Mouse (Mus musculus): Measurements from ENCODE around the gene Ephb2. TPM values are rescaled to one million over a fixed set of nuclear protein-coding genes. Genes with fewer than 3 reads are reported as not detected.

The Ephb2 gene
- polyA plus RNA-seq, 1 experiment from 2014 or later: 4.6 TPM

GRCm38 (mm10) chr4:136649480-136650196, 186.2 kb downstream of the Ephb2 start:
- TF ChIP-seq CTCF (IDR thresholded peaks at IDR 0.05; ENCODE audit: low read depth): no peak

GRCm38 (mm10) chr4:136648922-136649479, 186.8 kb downstream of the Ephb2 start:
- H3K4me3 ChIP-seq (replicated peaks; ENCODE audit: low read depth, low read length): no peak overlapping the region
- no peaks in the 10 kb centered on the region for H3K9me3 ChIP-seq (replicated peaks; ENCODE audit: low read length)
- H3K36me3 ChIP-seq (ENCODE audit: insufficient read depth, low read length): no peaks in the 10 kb centered on the region
- H3K4me1 ChIP-seq (replicated peaks; ENCODE audit: insufficient read depth, low read length): 0 out of 2 replicates have a peak, but pooled peaks cover 5% of the 10 kb centered on the region
- peak overlapping the region; percentile 24 for H3K4me2 ChIP-seq (ENCODE audit: low read length)
- WGBS: 4% methylated on average over 11 of the region's 11 CpGs
- DNase-seq (ENCODE audit: low spot score) (peak; percentile 87), ATAC-seq (replicated peaks; ENCODE audit: low FRiP score, low read depth) (peak; percentile 53; the same call in 1 of the 2 replicates)
- H3K27ac ChIP-seq: no peak overlapping the region
- no peak overlapping the region for H3K9ac ChIP-seq (ENCODE audit: low read depth, low read length)
- no peaks in the 10 kb centered on the region for H3K27me3 ChIP-seq (ENCODE audit: insufficient read depth, low read length)
- peak; percentile 96 for TF ChIP-seq CTCF (IDR thresholded peaks at IDR 0.05; ENCODE audit: low read depth)

More at GRCm38 (mm10) chr4:136649480-136650196, 186.2 kb downstream of the Ephb2 start:
- DNase-seq (ENCODE audit: low spot score): peak; percentile 65
- H3K27ac ChIP-seq: no peak overlapping the region
- no peak overlapping the region for H3K9ac ChIP-seq (ENCODE audit: low read depth, low read length)
- H3K4me3 ChIP-seq (replicated peaks; ENCODE audit: low read depth, low read length): no peak overlapping the region
- no peaks in the 10 kb centered on the region for H3K36me3 ChIP-seq (ENCODE audit: insufficient read depth, low read length)
- WGBS: 25% methylated on average over 13 of the region's 13 CpGs
- no peaks in the 10 kb centered on the region for H3K27me3 ChIP-seq (ENCODE audit: insufficient read depth, low read length)
- peak overlapping the region; percentile 24 for H3K4me2 ChIP-seq (ENCODE audit: low read length)
- ATAC-seq (replicated peaks; ENCODE audit: low FRiP score, low read depth): peak; percentile 5; the same call in 1 of the 2 replicates
- 0 out of 2 replicates have a peak, but pooled peaks cover 5% of the 10 kb centered on the region for H3K4me1 ChIP-seq (replicated peaks; ENCODE audit: insufficient read depth, low read length)
- no peaks in the 10 kb centered on the region for H3K9me3 ChIP-seq (replicated peaks; ENCODE audit: low read length)

DNA sequence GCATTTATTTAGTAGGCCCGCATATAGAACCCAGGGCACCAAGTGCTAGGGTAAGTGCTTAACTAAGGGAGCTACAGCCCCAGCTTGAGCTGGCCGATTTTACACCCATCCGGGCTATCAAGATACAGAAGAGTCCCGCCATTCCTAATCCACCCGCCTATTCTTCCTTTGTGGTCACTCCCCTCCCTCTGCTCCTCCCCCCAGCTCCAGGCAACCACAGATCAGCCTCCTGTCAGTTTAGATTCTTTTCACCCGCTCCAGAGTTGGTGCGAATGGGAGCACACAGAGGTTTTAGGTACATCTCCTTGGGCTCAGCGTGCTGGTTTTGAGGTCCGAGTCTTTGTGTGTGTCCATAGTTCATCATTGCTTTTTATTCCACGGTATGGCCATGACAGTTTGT, 196.9 kb downstream of the Ephb2 start:
- H3K4me1 ChIP-seq (replicated peaks; ENCODE audit: insufficient read depth, low read length): no peaks in the 10 kb centered on the region
- TF ChIP-seq CTCF (IDR thresholded peaks at IDR 0.05; ENCODE audit: low read depth): no peak
- H3K4me2 ChIP-seq (ENCODE audit: low read length): peak overlapping the region; percentile 37
- no peaks in the 10 kb centered on the region for H3K36me3 ChIP-seq (ENCODE audit: insufficient read depth, low read length)
- no peak overlapping the region for H3K9ac ChIP-seq (ENCODE audit: low read depth, low read length)
- H3K27me3 ChIP-seq (ENCODE audit: insufficient read depth, low read length): peaks cover 22% of the 10 kb centered on the region
- peak; percentile 86 for DNase-seq (ENCODE audit: low spot score)
- 9% methylated on average over 10 of the region's 10 CpGs for WGBS
- no peak overlapping the region for H3K27ac ChIP-seq
- no peaks in the 10 kb centered on the region for H3K9me3 ChIP-seq (replicated peaks; ENCODE audit: low read length)
- ATAC-seq (replicated peaks; ENCODE audit: low FRiP score, low read depth): no peak
- H3K4me3 ChIP-seq (replicated peaks; ENCODE audit: low read depth, low read length): no peak overlapping the region

DNA sequence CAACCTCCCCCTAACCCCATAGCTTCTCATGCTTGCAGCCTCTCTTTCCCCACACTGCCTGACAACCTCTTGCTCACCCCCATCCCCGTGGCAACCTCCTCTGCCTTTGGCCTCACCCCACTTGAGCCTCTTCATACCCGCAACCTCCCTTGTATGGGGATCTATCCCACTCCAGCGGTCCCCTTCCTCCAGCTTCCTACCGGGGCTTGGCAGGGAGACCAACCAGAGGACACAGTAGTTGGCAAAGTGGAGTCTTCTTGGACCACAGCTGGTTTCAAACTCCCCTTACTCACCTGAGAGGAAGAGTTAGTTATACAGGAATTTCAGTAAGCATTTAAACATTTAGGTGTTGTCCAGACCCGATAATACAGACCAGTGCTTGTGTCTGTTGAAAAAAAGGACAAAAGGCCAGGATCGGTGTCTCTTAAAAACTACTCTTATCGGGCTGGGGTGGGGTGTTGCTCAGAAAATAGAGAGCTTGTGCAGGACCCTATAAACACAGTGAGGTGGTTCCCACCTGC, 197.5 kb downstream of the Ephb2 start:
- H3K4me3 ChIP-seq (replicated peaks; ENCODE audit: low read depth, low read length): 0 out of 2 replicates have a peak overlapping the region, but pooled peaks have one; percentile 50

GRCm38 (mm10) chr4:136637563-136638229, 198.1 kb downstream of the Ephb2 start:
- H3K27me3 ChIP-seq (ENCODE audit: insufficient read depth, low read length): peaks cover 22% of the 10 kb centered on the region

More for the DNA sequence above, 197.5 kb downstream of the Ephb2 start:
- WGBS: 47% methylated on average over 7 of the region's 7 CpGs
- Histone ChIP-seq H3K27ac (no peak overlapping the region), H3K27me3 (ENCODE audit: insufficient read depth, low read length) (peaks cover 22% of the 10 kb centered on the region), H3K4me1 (replicated peaks; ENCODE audit: insufficient read depth, low read length) (no peaks in the 10 kb centered on the region), H3K4me2 (ENCODE audit: low read length) (peak overlapping the region; percentile 92), H3K9me3 (replicated peaks; ENCODE audit: low read length) (no peaks in the 10 kb centered on the region), H3K9ac (ENCODE audit: low read depth, low read length) (no peak overlapping the region), H3K36me3 (ENCODE audit: insufficient read depth, low read length) (no peaks in the 10 kb centered on the region)
- no peak for DNase-seq (ENCODE audit: low spot score)
- TF ChIP-seq CTCF (IDR thresholded peaks at IDR 0.05; ENCODE audit: low read depth): no peak
- ATAC-seq (replicated peaks; ENCODE audit: low FRiP score, low read depth): no peak

DNA sequence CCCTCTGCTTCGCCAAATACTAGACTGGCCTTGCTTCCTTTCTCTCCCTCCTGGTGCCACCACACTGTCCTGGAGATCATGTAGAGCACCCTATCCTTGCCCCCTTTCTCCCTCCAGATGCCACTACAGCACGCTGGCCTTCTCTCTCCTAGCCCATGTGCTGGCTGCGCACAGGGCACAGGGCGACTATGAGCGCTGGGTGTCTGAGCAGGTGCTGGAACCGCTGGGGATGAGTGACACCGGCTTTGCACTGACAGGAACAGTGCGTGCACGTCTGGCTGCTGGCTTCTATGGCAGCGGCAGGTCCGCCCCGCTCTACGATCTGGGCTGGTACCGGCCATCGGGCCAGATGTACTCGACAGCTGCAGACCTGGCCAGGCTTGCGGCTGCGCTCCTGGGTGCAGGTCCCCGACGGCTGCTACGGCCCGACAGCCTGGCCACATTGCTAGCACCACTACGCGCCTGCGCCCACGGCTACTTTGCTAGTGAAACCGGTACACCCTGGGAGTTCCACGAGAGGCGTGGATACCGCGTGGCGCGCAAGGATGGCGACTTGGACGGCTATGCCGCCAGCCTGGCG, 198.7 kb downstream of the Ephb2 start:
- H3K9me3 ChIP-seq (replicated peaks; ENCODE audit: low read length): no peaks in the 10 kb centered on the region
- H3K4me3 ChIP-seq (replicated peaks; ENCODE audit: low read depth, low read length): peak overlapping the region; percentile 50
- H3K27me3 ChIP-seq (ENCODE audit: insufficient read depth, low read length): peaks cover 22% of the 10 kb centered on the region
- no peaks in the 10 kb centered on the region for H3K4me1 ChIP-seq (replicated peaks; ENCODE audit: insufficient read depth, low read length)
- no peak for DNase-seq (ENCODE audit: low spot score)
- no peak for TF ChIP-seq CTCF (IDR thresholded peaks at IDR 0.05; ENCODE audit: low read depth)
- no peak; the same call in 1 of the 2 replicates for ATAC-seq (replicated peaks; ENCODE audit: low FRiP score, low read depth)
- peak overlapping the region; percentile 46 for H3K9ac ChIP-seq (ENCODE audit: low read depth, low read length)
- no peak overlapping the region for H3K27ac ChIP-seq
- 16% methylated on average over 37 of the region's 37 CpGs for WGBS
- H3K36me3 ChIP-seq (ENCODE audit: insufficient read depth, low read length): no peaks in the 10 kb centered on the region
- peak overlapping the region; percentile 92 for H3K4me2 ChIP-seq (ENCODE audit: low read length)

More at GRCm38 (mm10) chr4:136637563-136638229, 198.1 kb downstream of the Ephb2 start:
- peak overlapping the region; percentile 50 for H3K4me3 ChIP-seq (replicated peaks; ENCODE audit: low read depth, low read length)
- peak overlapping the region; percentile 46 for H3K9ac ChIP-seq (ENCODE audit: low read depth, low read length)
- WGBS: 2% methylated on average over 75 of the region's 76 CpGs
- ATAC-seq (replicated peaks; ENCODE audit: low FRiP score, low read depth): peak; percentile 35
- no peak overlapping the region for H3K27ac ChIP-seq
- no peaks in the 10 kb centered on the region for H3K9me3 ChIP-seq (replicated peaks; ENCODE audit: low read length)
- DNase-seq (ENCODE audit: low spot score): peak; percentile 54
- no peaks in the 10 kb centered on the region for H3K36me3 ChIP-seq (ENCODE audit: insufficient read depth, low read length)
- TF ChIP-seq CTCF (IDR thresholded peaks at IDR 0.05; ENCODE audit: low read depth): no peak
- H3K4me1 ChIP-seq (replicated peaks; ENCODE audit: insufficient read depth, low read length): no peaks in the 10 kb centered on the region
- H3K4me2 ChIP-seq (ENCODE audit: low read length): peak overlapping the region; percentile 92

Measured in kidney, postnatal 0 days (tissue).